Mouse (Mus musculus) CH12F3 (cell line): ENCODE data around the gene Fam104a.

ENCODE experiments used
- in situ Hi-C: fragments of 300-500 bp; cut with MboI; formaldehyde crosslinking; loops from 2 replicates; pipeline ENCODE4 v1.14.3; 2020; ENCODE audit warnings: low sequenced_read_pairs

Fam104a gene

DNA sequence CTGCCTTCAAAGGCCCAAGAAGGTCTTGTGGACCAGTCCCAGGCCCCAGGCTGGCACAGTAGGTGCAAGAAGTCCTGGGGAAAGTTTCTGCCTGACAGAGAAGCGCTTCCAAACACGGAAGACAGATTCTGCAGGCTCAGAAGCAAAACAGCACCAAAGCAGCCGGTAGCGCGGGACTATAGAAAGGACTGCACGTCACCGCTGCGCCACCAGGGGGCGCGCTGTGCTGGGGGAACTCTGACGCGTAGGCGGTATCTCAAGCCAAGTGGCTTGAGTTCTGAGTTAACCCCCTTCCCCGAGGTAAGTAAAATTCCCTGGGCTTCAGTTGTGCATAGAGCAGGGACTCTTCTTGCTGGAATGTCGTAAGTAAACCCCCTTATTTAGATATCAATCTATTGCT, 35.8 kb downstream of the Fam104a start:
- in situ Hi-C loops, result loop anchor here (10.0 kb wide), 2 partner anchors 353 to 473 kb away; no protein-coding TSS in a partner anchor

DNA sequence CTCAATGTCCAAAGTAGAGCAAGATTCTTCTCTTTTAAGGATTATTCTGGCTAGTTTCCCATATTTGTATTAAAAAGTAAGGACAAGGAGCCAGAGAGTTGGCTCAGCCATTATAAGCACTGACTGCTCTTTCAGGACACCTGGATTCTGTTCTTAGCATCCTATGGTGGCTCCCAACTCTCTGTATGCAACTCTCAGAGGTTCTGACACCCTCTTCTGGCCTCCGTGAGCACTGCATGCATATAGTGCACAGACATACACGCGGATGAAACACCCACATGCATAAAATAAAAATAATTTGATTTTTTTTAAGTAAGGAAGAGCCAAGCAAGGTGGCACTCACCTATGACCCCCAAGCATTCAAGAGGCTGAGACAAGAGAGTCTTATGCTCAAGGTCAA, 38.8 kb downstream of the Fam104a start:
- in situ Hi-C loops, result loop anchor here (10.0 kb wide), 2 partner anchors 350 to 470 kb away; no protein-coding TSS in a partner anchor

DNA sequence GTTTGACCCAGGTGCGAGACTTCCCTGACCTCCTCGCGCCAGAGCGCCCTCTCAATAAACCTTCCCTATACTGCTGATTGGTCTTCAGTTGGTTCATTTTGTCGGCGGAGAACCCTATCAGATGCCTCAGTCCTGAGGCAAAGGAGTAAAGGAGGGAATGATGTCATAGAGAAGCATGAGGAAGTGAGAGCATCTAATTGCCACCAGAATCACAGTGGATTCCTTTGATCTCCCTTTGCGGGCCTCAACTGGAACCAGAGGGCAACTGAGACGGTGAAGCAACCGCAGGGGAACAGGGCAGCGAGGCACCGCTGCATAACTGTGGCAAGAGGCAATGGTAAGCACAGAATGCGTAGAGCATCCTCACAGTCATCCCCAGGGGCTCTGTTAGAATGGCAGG, 45.3 kb downstream of the Fam104a start:
- in situ Hi-C loops, result no loop called here

DNA sequence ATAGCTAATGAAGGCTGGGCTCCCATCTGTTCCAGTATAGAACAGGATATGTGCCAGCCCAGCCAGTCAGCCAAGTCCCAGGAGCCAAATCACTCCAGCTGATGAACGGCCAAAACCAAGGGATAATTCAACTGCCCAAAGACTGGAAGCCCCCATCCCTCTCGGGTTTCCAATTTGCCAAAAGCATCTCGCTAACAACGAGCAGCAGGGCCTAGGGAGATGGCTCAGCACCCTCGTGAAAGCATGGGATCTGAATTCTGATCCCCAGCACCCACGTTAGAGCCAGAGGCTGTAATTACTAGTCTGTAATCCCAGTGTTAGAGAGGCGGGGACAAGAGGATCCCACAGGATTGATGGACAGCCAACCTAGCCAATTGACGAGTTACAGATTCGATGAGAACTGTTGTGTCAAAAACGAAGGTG, 49.2 kb downstream of the Fam104a start:
- in situ Hi-C loops, result no loop called here

DNA sequence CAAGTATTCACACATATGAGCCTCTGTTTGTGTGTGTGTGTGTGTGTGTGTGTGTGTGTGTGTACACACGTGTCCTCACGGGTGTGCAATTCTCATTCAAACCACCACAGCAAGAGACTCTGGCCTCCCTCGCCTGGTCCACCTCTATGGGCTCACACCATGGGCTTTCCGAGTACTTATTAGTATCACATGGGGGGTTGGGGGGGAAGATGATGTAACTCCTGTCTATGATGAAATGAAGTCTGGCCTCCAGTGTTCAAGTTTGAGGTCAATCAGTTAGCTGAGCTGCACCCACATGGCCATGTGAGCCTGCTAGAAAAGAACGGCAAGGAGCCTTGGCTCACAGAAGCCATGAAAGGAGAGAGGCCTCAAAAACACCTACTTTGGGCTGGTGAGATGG, 50.6 kb downstream of the Fam104a start:
- in situ Hi-C loops, result no loop called here

DNA sequence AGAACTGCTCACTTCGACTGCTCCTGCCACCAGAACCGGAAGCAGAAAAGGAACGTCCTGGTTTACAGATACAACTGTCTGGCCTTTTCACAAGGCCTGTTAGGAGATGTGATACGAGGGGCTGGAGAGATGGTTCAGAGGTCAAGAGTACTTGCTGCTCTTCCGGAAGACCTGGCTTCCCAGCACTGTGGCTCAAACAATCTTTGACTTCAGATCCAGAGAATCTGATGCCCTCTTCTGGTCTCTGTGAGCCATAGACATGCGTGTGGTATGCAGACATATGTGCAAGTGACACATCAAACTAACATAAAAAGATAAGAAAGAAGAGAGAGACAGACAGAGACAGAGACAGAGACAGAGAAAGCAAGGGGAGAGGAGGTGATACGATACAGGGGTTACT, 51.7 kb downstream of the Fam104a start:
- in situ Hi-C loops, result no loop called here

DNA sequence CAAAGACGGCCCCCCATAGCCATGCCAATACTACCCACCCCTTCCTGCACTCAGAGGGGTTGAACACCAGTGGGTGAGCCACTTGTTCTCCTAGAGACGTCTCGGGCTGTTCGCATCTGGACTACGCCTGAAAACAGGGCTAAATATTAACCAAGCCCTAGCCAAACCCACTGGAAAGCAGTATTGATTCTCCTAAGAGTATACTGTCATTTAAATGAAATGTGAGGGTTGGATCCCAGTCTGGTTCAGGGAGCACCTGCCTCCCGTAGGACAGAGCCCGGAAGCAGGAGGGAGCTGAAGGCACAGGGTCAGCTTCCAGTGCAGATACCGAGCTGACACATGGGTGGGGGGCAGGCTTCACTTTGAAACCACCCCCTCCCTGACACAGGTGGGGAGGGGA, 52.1 kb downstream of the Fam104a start:
- in situ Hi-C loops, result no loop called here

DNA sequence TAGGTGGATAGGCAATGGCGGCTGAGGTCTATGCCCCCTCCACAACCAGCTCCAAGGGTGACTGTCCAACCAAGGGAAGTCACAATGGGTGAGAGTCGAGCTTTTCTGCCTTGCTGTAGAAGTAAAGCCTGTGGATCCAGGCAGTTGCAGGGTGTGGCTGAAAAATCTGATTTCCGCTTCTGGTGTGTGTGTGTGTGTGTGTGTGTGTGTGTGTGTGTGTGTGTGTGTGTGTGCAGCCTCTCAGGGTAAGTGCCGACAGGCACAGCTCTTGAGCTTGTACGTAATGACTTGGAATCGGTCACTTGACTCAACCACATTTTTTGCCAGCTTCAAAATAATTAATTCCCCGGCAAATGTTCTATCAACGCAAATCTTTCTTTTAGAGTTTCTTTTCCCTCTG, 52.7 kb downstream of the Fam104a start:
- in situ Hi-C loops, result no loop called here

DNA sequence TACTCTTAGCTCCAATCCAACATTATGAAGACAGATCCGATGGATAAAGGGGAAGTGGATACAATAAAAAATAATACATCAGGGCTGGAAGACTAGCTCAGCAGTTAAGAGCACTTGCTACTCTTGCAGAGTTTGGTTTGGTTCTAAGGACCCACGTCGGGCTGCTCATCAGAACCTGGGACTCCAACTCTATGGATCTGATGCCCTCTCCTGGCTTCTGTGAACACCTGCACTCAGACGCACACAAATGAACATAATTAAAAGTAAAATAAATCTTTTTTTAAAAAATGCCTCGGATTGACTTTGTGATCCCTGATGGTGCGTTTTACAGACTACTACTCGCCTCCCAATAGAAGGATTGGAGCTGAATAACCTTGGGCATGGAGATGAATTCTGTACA, 53.3 kb downstream of the Fam104a start:
- in situ Hi-C loops, result no loop called here

DNA sequence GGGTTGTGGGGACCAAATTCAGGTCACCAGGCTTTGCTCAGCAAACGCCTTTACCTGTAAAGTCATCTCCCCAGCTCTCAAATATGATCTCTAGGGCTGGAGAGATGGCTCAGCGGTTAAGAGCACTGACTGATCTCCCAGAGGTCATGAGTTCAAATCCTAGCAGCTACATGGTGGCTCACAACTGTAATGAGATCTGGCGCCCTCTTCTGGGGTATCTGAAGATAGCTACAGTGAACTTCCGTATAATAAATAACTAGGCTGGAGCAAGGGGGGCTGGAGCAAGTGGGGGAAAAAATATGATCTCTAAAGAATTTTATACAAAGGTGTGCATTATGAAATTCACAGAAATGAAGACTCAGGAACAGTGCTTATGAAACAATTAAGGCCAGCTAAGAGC, 56.2 kb downstream of the Fam104a start:
- in situ Hi-C loops, result no loop called here

DNA sequence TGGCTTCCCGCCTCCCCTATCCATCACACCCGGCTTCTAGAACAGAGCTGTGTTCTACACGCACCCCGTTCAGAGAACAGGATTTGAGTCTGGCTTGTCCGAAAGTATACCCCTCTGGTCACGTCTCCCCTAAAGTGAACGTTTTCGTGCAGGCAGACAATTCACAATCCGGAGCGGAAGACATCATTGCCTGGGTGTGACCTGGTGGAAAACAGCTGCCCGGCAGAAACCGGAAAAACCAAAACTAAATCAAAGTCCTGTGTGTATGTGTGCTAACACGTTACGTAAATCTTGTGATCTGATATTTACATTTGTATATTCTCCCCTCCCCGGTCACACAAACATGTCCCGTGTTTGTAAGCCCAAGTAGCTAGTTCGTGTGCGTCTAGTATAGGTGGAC, 58.5 kb downstream of the Fam104a start:
- in situ Hi-C loops, result no loop called here

DNA sequence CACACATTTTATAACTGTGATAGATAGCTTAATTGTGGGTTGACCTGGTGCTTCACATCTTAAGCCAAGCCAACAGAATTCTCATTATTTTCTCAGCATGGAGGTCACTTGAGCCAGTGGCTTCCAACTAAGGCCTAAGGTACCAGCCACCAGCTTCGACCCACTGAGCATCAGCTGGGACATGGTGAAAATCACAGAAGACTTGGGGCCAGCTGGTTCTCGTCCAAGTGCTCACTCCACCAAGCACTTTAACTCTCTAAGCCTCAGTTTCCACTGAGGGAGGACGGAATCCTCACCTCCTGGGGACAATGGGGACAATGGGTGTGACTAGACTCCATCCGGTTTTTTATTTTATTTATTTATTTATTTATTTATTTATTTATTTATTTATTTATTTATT, 61.9 kb downstream of the Fam104a start:
- in situ Hi-C loops, result no loop called here

DNA sequence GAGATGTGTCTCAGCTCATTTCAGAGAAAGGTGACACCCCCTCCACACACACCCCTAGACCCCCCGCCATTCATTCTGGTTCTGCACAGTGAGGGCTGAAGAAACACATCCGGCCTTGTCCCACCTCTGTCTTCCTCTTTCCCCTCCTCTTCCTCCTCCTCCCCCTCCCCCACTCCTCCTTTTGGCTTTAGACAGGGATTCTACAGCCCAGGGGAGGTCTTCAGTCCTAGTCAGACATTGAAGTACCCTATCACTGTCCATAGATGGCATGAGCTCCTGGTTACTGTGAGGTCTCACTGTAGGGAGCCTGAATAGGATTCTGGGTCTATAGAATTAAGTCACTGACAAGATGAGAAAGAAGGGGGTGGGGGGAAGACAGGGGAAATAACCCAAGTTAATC, 63.0 kb downstream of the Fam104a start:
- in situ Hi-C loops, result no loop called here

DNA sequence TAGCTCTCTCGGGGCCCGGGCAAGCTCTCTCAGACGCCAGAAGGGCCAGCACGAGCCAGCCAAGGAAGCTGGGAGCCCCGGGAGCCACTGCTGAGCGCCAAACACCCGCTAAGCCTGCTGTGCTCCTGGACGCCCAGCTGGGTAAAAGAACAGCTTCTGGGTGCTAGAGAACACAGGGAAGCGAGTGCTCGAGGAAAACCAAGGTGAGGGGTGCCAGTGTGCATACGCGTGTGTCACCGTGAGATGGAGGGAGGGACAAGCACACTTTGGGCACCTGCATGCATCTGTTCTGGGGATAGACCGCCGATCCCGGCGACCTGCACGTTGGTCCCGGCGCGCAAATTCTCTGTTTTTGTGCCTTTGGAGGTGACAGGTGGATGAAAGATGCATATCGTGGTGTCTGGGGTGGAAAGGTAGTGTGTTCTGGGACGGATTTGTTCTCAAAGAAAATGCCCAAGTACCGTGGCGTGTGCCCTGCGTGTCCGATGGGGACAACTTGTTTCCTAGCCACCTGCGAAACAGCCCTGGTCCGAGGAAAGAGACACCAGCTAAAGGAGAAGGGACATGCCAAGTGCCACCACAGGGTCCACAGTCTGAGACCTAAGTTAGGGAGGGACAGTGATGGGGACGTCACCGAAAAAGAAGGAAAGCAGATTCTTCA, 64.4 kb downstream of the Fam104a start:
- in situ Hi-C loops, result no loop called here

DNA sequence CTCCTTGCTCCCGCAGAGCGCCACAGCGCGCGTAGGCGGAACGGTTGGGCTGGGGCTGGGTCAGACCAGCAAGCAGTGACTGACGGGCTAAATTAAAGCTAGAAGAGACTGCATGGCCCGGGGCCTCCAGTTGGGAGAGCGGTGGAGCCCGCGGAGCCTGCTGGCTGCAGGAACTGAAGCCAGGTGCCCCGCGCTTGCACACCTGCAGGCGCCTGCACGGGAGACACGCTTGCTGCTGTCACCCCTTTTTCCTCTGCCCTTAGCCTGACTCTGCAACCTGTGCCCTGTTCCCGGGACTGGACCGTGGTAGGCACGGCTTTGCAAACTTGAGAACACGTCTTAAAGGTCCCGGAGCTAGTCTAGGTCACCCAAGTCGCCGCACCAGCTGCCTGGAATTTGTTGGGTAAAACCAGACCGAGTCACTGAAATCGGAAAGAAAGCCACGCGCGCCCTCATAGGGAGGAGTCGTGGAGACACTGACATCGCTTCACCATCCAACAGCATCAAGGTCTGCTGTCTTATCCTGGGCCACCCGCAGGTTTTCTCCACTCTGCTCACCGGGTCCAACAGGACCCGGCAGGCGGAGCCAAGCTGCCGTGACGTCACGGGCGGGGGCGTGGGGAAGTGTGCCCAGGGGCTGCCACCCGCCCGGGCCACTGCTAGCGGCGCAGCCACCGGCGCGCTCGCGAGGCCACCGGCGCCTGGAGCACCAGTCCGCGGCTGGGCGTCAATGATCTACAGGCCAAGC, 65.1 kb downstream of the Fam104a start, which contains the start of gene Sstr2:
Gene Sstr2, plus strand, starts transcription at position 671 of the 748 bp plus-strand sequence.
- in situ Hi-C loops, result no loop called here

DNA sequence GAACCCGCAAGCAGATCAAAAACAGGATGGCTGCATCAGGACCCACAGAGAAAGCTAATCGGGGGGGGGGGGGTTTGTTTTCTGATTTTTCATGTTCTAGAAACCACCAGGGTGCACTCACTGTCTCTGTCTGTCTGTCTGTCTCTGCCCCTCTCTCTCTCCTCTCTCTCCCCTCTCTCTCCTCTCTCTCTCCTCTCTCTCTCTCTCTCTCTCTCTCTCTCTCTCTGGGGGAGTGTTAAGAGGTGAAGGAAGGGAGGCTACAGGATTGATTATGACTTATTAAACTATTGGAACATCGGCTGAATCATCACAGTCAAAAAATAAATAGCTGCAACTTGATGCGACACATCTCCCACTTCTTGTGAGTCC, 65.7 kb downstream of the Fam104a start:
- in situ Hi-C loops, result no loop called here

DNA sequence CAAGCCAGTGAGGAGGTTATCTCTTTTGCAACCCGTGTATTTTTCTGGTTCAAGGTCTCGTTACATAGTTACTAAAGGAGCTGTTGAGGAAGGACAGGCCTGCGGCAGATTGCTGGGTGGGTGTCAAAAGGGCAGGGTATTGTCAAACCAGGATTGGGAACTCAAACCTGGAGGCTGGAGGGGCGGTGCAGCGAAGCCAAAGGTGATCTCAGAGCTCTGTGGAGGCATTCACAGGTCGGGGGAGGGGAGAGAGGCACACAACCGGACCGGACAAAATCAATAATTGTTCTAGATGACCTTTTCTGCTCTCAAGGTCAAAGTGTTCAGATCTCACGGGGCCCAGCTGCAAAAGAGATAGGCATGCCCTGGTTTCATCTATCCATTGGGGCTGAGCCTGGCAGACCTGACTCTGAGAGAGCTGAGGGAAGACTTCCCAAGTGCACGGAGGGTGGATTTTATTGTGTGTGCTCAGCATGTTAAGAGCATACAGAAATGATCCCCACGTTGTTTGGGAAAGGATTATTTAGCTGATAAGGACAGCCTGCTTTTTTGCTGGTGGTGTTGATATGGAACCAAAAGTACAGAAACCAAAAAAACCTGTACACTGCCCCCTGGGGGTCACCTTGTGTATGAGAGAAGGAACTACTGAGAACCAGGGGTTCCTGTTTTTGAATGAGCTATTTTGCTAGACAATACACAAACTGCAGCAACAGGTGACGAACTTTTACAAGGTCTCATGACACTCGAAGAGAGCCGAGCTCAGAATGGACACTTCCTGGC, 66.6 kb downstream of the Fam104a start:
- in situ Hi-C loops, result no loop called here

DNA sequence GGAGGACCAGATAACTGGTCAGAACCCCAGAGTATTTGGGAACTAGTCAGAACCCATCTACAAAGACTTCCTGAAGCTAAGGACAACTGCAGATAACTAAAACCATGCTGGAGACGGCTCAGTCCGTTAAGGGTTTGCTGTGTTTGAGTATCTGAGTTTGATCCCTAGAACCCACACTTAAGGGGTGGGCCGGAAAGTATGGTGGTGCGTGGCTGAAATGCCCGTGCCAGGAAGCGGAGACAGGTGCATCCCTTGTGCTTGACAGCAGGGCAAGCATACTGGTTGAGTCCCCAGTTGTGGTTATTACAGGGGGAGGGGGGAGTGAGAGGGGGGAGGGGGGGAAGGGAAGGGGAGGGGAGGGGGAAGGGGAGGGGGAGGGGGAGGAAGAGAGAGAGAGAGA, 69.5 kb downstream of the Fam104a start:
- in situ Hi-C loops, result no loop called here

DNA sequence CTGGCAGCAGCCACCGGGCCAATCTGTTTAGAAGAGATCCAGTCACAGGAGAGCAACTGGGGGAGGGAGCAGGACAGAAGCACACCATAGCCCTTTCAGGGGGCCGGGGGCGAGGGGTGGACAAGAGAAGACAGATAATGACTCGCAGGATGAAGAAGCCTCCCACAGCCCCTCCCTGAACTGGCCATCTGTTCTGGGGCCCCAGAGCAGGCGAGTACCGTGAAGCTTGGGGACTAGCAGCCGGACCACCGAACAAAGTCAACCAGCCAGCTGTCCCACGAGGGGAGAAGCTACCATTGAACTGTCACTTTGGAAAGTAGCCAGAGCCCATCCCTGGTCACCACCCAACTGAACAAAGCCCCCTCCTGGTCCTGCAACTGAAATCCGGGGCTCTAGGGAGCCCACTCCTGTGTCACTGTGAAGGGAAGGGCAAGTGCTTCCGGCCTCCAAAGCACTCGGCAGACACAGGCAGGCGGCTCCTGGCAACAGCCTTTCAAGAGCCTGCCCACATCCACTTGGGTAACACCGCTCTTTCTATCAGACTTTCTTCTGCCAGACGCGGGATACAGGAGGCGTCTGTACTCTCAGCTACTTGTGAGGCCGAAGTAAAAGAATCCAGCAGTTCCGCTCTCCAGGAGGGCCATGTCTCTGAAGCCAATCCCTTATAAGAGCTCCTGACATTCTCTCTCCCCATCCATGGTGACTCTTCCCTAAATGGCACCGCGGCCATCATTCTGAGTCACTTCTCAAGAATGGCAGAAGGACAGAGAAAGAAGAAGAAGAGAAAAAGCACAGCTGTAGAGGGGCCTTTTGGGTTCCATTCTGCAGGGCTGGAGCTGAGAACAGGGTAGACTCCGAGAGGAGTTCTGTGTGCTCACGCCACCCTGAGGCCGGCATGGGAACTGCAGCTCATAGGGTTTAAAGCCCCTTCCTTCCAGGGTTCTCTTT, 72.0 kb downstream of the Fam104a start:
- in situ Hi-C loops, result no loop called here
